Mouse (Mus musculus): ENCODE data around the gene Olfr8. TPM values are rescaled to one million over a fixed set of nuclear protein-coding genes. Genes with fewer than 3 reads are reported as not detected.
"Not testable (repeated sequence)": the region's sequence is repeated elsewhere in the genome, so short reads cannot be mapped to it uniquely, and the experiment has no call there.

Gene Olfr8
- not detected in 2 replicates for polyA plus RNA-seq (2015; fragmentation: Nextera tagmentation; extraction: Ambion mirVana)

DNA sequence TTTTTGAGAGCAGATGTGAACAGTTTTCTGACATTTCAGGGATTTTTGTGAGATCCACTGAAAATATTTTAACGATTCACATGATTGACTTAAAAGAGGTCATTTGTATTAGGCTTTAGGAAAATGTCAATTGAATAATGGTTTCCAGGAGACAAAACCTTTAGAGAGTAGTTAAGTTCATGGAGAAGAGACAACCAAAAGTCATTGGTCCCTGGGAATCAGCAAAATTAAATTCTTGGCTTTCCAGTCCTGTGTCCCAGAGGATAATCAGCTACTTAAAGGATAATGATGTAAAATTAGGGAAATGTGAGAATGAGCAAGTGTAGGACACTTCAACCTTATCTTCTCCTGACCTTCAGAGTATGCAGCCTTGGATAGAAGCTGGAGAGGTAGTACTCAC, at the start of gene Olfr8:
Olfr8 (plus strand) TSS at position 301 of the 400 bp plus-strand sequence.
- not testable (repeated sequence) for H3K4me1 ChIP-seq (ENCODE audit: control insufficient read depth, insufficient read depth, low read length); H3K4me3 ChIP-seq (ENCODE audit: low read depth, low read length); H3K4me2 ChIP-seq (ENCODE audit: low read length); H3K27ac ChIP-seq (ENCODE audit: low read length); H3K36me3 ChIP-seq (ENCODE audit: control insufficient read depth, insufficient read depth, low read length); H3K9me3 ChIP-seq (replicated peaks; ENCODE audit: control insufficient read depth, low read length, poor library complexity, severe bottlenecking); H3K27me3 ChIP-seq (ENCODE audit: control insufficient read depth, insufficient read depth, low read depth, low read length); ATAC-seq; H3K9ac ChIP-seq (ENCODE audit: low read depth, low read length)
- 84% methylated on average over 1 of the region's 1 CpGs for WGBS

DNA sequence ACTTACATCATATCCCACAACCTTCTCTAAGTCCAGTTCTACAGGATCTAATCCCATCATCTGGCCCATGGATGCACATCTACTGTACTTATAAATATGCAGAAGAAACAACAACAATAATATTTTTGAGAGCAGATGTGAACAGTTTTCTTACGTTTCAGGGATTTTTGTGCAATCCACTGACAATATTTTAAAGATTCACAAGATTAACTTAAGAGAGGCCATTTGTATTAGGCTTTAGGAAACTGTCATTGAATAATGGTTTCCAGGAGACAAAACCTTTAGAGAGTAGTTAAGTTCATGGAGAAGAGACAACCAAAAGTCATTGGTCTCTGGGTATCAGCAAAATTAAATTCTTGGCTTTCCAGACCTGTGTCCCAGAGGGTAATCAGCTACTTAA, 37.6 kb upstream of the Olfr8 start, which contains the start of gene Olfr1354:
Olfr1354 (plus strand) TSS at position 301 of the 400 bp plus-strand sequence.
- WGBS = 81% methylated on average over 1 of the region's 1 CpGs

DNA sequence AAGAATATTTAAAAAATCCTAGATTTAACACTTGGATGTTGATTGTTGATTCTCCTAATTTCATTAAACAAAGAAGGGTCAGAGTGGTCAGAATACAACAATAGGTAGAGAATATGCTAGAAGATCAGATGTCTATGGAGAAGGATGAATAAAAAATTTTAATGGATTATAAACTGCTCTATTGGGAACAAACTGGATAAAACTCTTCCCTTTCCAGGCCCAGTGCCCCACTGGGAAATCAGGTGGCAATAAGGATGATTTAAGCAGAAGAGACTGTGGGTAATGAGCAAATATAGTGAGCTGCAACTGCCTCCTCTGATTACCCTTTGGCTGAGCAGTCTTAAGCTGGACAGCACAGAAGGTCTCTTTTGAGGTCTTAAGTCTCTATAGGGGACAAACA, 12.6 kb downstream of the Olfr8 start, which contains the start of gene Olfr1353:
Olfr1353 (plus strand) TSS at position 301 of the 400 bp plus-strand sequence.
- H3K9me3 ChIP-seq (replicated peaks; ENCODE audit: control insufficient read depth, low read length, poor library complexity, severe bottlenecking); H3K27me3 ChIP-seq (ENCODE audit: control insufficient read depth, insufficient read depth, low read depth, low read length); H3K36me3 ChIP-seq (ENCODE audit: control insufficient read depth, insufficient read depth, low read length); H3K27ac ChIP-seq (ENCODE audit: low read length); H3K9ac ChIP-seq (ENCODE audit: low read depth, low read length); ATAC-seq; H3K4me2 ChIP-seq (ENCODE audit: low read length); H3K4me1 ChIP-seq (ENCODE audit: control insufficient read depth, insufficient read depth, low read length); H3K4me3 ChIP-seq (ENCODE audit: low read depth, low read length): not testable (repeated sequence)

More for the DNA sequence above, 37.6 kb upstream of the Olfr8 start, which contains the start of gene Olfr1354:
- H3K4me1 ChIP-seq (ENCODE audit: control insufficient read depth, insufficient read depth, low read length); H3K4me3 ChIP-seq (ENCODE audit: low read depth, low read length); H3K9ac ChIP-seq (ENCODE audit: low read depth, low read length); ATAC-seq; H3K9me3 ChIP-seq (replicated peaks; ENCODE audit: control insufficient read depth, low read length, poor library complexity, severe bottlenecking); H3K36me3 ChIP-seq (ENCODE audit: control insufficient read depth, insufficient read depth, low read length); H3K27ac ChIP-seq (ENCODE audit: low read length); H3K4me2 ChIP-seq (ENCODE audit: low read length); H3K27me3 ChIP-seq (ENCODE audit: control insufficient read depth, insufficient read depth, low read depth, low read length): not testable (repeated sequence)

DNA sequence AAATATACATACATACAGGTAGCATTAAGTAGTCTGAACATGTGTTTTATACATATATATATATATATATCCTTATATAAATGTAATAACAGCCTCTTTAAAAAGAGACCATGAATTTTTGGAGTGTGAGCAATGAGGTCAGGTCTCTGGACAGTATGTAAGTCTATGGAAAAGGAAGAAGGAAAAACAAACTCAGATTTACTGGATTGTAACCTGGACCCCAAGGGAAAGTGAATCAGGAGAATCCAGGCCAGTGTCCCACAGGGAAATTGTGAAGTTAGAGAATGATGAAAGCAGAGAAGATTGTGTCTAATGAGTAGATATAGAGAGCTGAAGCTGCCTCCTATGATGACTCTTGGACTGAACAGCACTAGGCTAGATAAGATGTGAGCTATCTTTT, 30.3 kb downstream of the Olfr8 start, which contains the start of gene Olfr1352:
Olfr1352 (plus strand) TSS at position 301 of the 400 bp plus-strand sequence.
- no peaks in the 10 kb centered on the region for H3K4me1 ChIP-seq (ENCODE audit: control insufficient read depth, insufficient read depth, low read length)
- no peak within 1 kb of the TSS for H3K9ac ChIP-seq (ENCODE audit: low read depth, low read length)
- H3K4me3 ChIP-seq (ENCODE audit: low read depth, low read length) = no peak within 1 kb of the TSS
- H3K27ac ChIP-seq (ENCODE audit: low read length) = no peak within 1 kb of the TSS
- H3K36me3 ChIP-seq (ENCODE audit: control insufficient read depth, insufficient read depth, low read length) = no peaks in the 10 kb centered on the region
- H3K4me2 ChIP-seq (ENCODE audit: low read length) = no peak within 1 kb of the TSS
- no peaks in the 10 kb centered on the region for H3K27me3 ChIP-seq (ENCODE audit: control insufficient read depth, insufficient read depth, low read depth, low read length)
- no peaks in the 10 kb centered on the region for H3K9me3 ChIP-seq (replicated peaks; ENCODE audit: control insufficient read depth, low read length, poor library complexity, severe bottlenecking)
- ATAC-seq = no peak

Other genes starting within 250 kb of the Olfr8 start
- gene Casp14, start 232.3 kb upstream of the Olfr8 start, polyA plus RNA-seq (2015; fragmentation: Nextera tagmentation; extraction: Ambion mirVana) = not detected in 2 replicates
- 0.32 and 0.65 TPM in 2 replicates for gene Ccdc105, start 197.6 kb upstream of the Olfr8 start, polyA plus RNA-seq (2015; fragmentation: Nextera tagmentation; extraction: Ambion mirVana)
- 16.8 and 23.9 TPM in 2 replicates for gene Slc1a6, start 170.1 kb upstream of the Olfr8 start, polyA plus RNA-seq (2015; fragmentation: Nextera tagmentation; extraction: Ambion mirVana)
- not detected in 2 replicates for gene Olfr1356, start 98.5 kb upstream of the Olfr8 start, polyA plus RNA-seq (2015; fragmentation: Nextera tagmentation; extraction: Ambion mirVana)
- gene Olfr1355, start 75.1 kb upstream of the Olfr8 start, polyA plus RNA-seq (2015; fragmentation: Nextera tagmentation; extraction: Ambion mirVana) = not detected in 2 replicates
- not detected in 2 replicates for gene Olfr1354, start 37.5 kb upstream of the Olfr8 start, polyA plus RNA-seq (2015; fragmentation: Nextera tagmentation; extraction: Ambion mirVana)
- gene Olfr1353, start 12.7 kb downstream of the Olfr8 start, polyA plus RNA-seq (2015; fragmentation: Nextera tagmentation; extraction: Ambion mirVana) = not detected in 2 replicates
- gene Olfr1352, start 30.4 kb downstream of the Olfr8 start, polyA plus RNA-seq (2015; fragmentation: Nextera tagmentation; extraction: Ambion mirVana) = not detected in 2 replicates
- not detected in 2 replicates for gene Olfr1351, start 61.8 kb downstream of the Olfr8 start, polyA plus RNA-seq (2015; fragmentation: Nextera tagmentation; extraction: Ambion mirVana)
- 0.51 and 0.62 TPM in 2 replicates for gene Olfr57, start 78.1 kb downstream of the Olfr8 start, polyA plus RNA-seq (2015; fragmentation: Nextera tagmentation; extraction: Ambion mirVana)
- gene 2610008E11Rik, start 147.0 kb downstream of the Olfr8 start, polyA plus RNA-seq (2015; fragmentation: Nextera tagmentation; extraction: Ambion mirVana) = 57.1 and 58.6 TPM in 2 replicates
- not detected in 2 replicates for gene Vmn2r80, start 198.1 kb downstream of the Olfr8 start, polyA plus RNA-seq (2015; fragmentation: Nextera tagmentation; extraction: Ambion mirVana)

Measured in midbrain, embryonic 16.5 days (tissue).